Mouse (Mus musculus) megakaryocyte, embryonic 14.5 days (primary cell): ENCODE measurements around the gene Hgd. TPM values are rescaled to one million over a fixed set of nuclear protein-coding genes. Genes with fewer than 3 reads are reported as not detected.

Source experiments
- H3K27me3 ChIP-seq: replicated peaks from 2 replicates; pipeline ENCODE3; 2012; ENCODE audit warnings: inconsistent platforms
- H3K36me3 ChIP-seq: replicated peaks from 2 replicates; pipeline ENCODE3; 2012; ENCODE audit warnings: low read length, inconsistent platforms, mixed read lengths
- H3K4me1 ChIP-seq: 2 replicates; pipeline ENCODE4 v1.6.1; 2012; ENCODE audit warnings: inconsistent platforms
- H3K4me3 ChIP-seq: replicated peaks from 2 replicates; pipeline ENCODE3; 2012; ENCODE audit warnings: moderate library complexity, mild to moderate bottlenecking, inconsistent platforms
- H3K9me3 ChIP-seq: 2 replicates; pipeline ENCODE4 v1.6.1; 2012; ENCODE audit warnings: inconsistent platforms
- FLI1 ChIP-seq: IDR thresholded peaks from 2 replicates; pipeline ENCODE4 v1.6.1; 2012; ENCODE audit warnings: low read length, inconsistent platforms, mixed read lengths
- GATA1 ChIP-seq: IDR thresholded peaks from 3 replicates; pipeline ENCODE4 v1.6.1; 2012; ENCODE audit warnings: mixed read lengths, low read length, inconsistent platforms, borderline replicate concordance
- polyA plus RNA-seq: library from polyadenylated mRNA; stranded (reverse); fragments of >175 nt; gene quantifications from 2 replicates; pipeline ENCODE4 v1.2.3, GENCODE M21; 2012; ENCODE audit warnings: low replicate concordance; ENCODE audit not compliant: insufficient read depth

Gene Hgd
- polyA plus RNA-seq, 1 experiment, result not detected

DNA sequence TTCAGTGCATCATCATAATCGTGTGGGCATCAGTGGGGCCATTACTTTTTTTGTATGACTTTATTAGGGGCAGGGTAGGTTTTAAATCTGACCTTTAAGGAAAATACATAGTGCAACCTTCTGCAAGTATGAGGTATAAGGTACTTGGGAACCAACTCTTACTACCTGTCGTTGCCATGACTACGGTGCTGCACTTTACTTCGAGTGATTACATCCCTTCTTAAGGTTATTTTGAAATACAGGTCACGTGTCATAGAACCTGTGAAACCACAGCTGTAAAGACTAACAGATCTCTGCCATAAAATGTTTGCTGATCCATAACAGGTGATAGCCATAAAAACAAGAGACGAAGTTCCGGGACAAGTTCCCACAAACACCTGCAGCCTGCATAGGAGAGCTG lies 18.5 kb downstream of the Hgd start:
- TF ChIP-seq FLI1 (no peak), GATA1 (no peak)
- no peak overlapping the region for H3K4me3 ChIP-seq
- H3K4me1 ChIP-seq, result no peaks in the 10 kb centered on the region
- no peaks in the 10 kb centered on the region for H3K36me3 ChIP-seq
- H3K27me3 ChIP-seq, result no peaks in the 10 kb centered on the region
- no peaks in the 10 kb centered on the region for H3K9me3 ChIP-seq

DNA sequence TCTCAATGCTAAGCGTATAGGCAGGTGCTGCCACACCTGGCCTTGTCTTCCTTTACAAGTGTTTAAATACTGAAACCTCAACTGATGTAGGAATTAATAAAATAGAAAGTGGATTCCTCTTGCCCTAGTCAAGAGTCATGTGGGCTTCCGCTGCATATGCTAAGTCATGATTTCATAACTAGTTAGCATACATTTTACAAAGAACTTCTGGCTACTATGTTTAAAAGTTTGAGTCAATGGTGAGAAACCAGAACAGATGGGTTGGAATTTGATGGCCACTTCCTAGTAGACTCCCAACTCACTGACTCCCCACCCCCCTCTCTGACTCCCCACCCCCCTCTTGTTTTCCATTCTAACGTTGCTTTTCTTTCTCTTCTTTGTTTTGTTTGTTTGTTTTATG lies 19.4 kb downstream of the Hgd start:
- no peak for TF ChIP-seq FLI1
- no peak for TF ChIP-seq GATA1
- Histone ChIP-seq H3K27me3 (no peaks in the 10 kb centered on the region), H3K36me3 (no peaks in the 10 kb centered on the region), H3K4me1 (no peaks in the 10 kb centered on the region), H3K9me3 (no peaks in the 10 kb centered on the region), H3K4me3 (no peak overlapping the region)

DNA sequence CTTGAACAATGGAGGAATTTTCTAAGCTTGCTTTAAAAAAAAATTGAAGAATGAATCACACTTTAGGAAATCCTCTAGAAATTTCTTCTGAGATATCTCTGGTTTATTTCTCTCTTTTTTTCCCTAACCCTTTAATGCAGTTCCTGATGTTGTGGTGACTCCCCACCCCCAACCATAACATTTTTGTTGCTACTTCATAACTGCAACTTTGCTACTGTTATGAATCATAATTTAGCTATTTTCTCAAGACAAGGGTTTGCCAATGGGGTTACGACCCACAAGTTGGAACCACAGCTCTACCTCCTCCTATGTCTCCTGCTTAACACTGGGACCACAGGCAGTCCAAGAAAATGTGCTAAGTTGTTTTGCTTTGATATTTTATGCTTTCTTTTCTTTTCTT lies 23.5 kb downstream of the Hgd start:
- H3K9me3 ChIP-seq, result no peaks in the 10 kb centered on the region
- no peaks in the 10 kb centered on the region for H3K4me1 ChIP-seq
- TF ChIP-seq FLI1 (no peak), GATA1 (no peak)
- no peaks in the 10 kb centered on the region for H3K27me3 ChIP-seq
- no peaks in the 10 kb centered on the region for H3K36me3 ChIP-seq
- H3K4me3 ChIP-seq, result no peak overlapping the region

DNA sequence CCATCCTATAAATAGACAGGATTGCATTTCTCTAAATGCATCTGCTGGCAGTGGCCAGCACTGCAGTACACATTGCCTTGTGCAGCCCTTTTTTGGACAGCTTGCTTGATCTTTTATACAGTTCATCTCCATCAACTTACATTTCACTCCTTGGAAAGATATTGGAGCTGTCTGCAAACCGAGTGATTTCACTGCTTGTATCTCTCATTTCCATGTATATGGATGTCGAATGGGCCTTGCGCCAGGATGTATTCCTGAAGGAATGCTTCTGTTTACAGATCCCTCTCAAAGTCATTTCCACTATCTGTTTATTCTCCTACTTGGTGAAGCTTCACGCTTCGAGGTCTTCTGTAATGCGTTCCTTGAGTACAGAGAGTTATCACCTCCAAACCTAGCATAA lies 24.3 kb downstream of the Hgd start:
- Histone ChIP-seq H3K9me3 (no peaks in the 10 kb centered on the region), H3K27me3 (no peaks in the 10 kb centered on the region), H3K4me3 (no peak overlapping the region), H3K36me3 (no peaks in the 10 kb centered on the region), H3K4me1 (no peaks in the 10 kb centered on the region)
- TF ChIP-seq GATA1 (no peak), FLI1 (no peak)

DNA sequence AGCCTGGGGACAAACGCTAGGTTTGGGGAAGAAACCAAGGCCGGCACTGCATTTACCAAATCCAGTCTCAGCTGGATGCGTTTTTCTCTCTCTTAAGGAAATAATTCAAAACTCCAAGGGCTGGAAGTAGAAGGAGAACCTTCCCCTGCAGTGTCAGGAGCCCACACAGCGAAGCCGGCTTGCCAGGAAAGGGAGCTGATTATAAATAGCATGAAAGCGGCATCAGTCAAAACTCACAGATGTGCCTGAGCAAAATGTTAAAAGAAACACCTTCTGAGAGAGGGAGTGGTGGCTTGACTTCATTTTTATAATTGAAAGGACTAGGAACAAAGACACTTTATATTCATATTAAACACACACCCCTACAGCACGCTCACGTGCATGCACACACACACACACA lies 30.4 kb downstream of the Hgd start:
- H3K4me1 ChIP-seq, result no peaks in the 10 kb centered on the region
- H3K4me3 ChIP-seq, result no peak overlapping the region
- peaks cover 16% of the 10 kb centered on the region; the same call in 1 of the 2 replicates for H3K9me3 ChIP-seq
- peaks cover 2% of the 10 kb centered on the region for H3K27me3 ChIP-seq
- H3K36me3 ChIP-seq, result no peaks in the 10 kb centered on the region
- TF ChIP-seq FLI1 (no peak), GATA1 (no peak)

DNA sequence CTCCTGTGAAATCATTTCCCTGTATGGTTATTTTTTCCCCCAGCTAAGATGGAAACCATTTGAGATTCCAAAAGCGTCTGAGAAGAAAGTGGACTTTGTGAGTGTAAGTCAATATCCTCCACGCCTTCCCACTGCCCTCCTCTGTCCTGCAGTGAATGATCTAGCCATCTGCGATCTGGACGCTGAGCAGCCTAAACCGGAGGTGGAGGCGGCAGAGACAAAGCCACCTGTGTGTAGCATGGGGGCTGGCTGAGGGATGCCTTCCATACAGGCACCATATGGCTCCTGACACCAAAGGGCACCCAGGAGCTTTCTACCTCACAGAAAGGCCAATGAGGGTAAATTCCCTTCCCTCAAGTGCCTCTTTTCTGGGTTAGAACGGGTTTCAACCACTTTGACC lies 31.1 kb downstream of the Hgd start:
- no peak overlapping the region for H3K4me3 ChIP-seq
- H3K9me3 ChIP-seq, result peaks cover 16% of the 10 kb centered on the region; the same call in 1 of the 2 replicates
- TF ChIP-seq GATA1 (no peak), FLI1 (no peak)
- no peaks in the 10 kb centered on the region for H3K36me3 ChIP-seq
- H3K27me3 ChIP-seq, result peaks cover 2% of the 10 kb centered on the region
- H3K4me1 ChIP-seq, result no peaks in the 10 kb centered on the region

DNA sequence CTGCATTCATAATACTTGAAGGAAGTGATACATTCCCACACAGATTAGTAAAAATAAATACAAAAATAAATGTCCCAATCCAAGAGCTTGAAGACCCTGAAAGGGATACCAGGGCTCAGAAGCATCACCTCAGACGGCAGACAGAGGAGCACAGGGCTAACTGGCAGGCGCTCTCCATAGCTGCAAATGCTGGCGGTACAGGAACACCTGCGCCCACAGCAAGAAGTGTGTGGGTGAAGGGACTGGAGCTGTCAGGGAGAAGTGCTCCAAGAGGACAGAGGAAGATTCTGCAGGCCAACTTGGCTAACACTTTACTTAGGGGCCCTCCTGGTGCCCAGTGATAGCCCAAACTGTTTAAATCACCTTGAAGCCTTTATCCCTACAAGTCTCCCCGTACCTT lies 32.1 kb downstream of the Hgd start:
- Histone ChIP-seq H3K4me1 (no peaks in the 10 kb centered on the region), H3K27me3 (peaks cover 2% of the 10 kb centered on the region), H3K36me3 (no peaks in the 10 kb centered on the region), H3K4me3 (no peak overlapping the region), H3K9me3 (peaks cover 16% of the 10 kb centered on the region; the same call in 1 of the 2 replicates)
- TF ChIP-seq FLI1 (no peak), GATA1 (no peak)

DNA sequence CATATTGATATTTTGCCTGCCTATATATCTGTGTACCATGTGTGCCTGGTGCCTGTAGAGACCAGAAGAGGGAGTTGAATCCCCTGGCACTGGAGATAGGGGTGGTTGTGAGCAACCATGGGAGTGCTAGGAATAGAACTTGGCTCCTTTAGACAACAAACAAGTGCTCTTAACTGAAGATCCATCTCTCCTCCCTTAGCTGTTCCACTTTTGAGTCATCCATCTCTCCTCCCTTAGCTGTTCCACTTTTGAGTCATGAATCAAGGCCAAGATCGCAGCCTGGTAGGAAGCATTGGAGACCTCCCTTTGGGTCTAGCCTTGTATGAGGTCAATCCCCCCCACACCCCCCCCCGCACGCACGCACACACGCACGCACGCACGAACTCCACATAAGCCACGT lies 34.6 kb downstream of the Hgd start:
- H3K36me3 ChIP-seq, result no peaks in the 10 kb centered on the region
- no peaks in the 10 kb centered on the region for H3K4me1 ChIP-seq
- TF ChIP-seq GATA1 (no peak), FLI1 (no peak)
- peaks cover 2% of the 10 kb centered on the region for H3K27me3 ChIP-seq
- peaks cover 16% of the 10 kb centered on the region; the same call in 1 of the 2 replicates for H3K9me3 ChIP-seq
- no peak overlapping the region for H3K4me3 ChIP-seq

DNA sequence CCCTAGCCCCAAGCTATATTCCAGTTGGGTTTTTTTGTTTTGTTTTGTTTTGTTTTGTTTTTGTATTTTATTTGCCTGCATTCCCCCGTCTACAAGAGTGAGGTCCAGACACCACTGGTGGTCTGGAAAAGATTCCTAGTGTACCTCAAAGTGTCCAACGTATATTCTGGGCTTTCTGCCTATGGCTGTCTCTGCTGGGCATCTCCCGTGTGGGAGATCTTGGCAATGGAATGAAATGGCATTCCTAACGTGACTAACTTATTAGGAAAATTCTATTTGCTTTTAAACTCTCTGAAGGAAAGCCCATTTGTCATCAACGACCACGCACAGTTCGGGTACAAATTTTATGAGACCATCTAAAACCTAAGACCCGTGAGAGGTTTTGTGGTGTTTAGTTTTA lies 35.5 kb downstream of the Hgd start:
- no peak overlapping the region for H3K4me3 ChIP-seq
- no peaks in the 10 kb centered on the region for H3K36me3 ChIP-seq
- H3K27me3 ChIP-seq, result no peaks in the 10 kb centered on the region
- peaks cover 16% of the 10 kb centered on the region; the same call in 1 of the 2 replicates for H3K9me3 ChIP-seq
- no peak for TF ChIP-seq GATA1
- no peak for TF ChIP-seq FLI1
- no peaks in the 10 kb centered on the region for H3K4me1 ChIP-seq

DNA sequence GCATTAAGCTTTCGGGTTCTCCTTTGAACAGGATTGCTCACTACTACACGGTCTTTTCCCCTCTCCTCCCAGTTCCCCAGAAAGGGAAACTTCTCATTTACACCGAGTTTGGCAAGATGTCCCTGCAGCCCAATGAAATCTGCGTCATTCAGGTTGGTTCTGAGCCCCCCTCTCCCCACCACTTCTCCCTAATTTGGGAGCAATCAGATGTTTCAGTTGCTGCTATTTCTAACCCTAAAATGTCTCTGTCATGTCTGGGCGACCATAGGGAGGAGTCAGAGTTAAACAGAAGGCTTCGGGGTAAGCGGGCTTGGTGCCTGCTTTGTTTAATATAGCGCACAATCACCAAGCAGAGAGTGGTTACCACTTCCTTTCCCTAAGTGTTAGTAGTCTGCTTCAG lies 36.2 kb downstream of the Hgd start:
- Histone ChIP-seq H3K36me3 (no peaks in the 10 kb centered on the region), H3K4me1 (no peaks in the 10 kb centered on the region), H3K4me3 (no peak overlapping the region), H3K9me3 (peaks cover 14% of the 10 kb centered on the region; the same call in 1 of the 2 replicates), H3K27me3 (no peaks in the 10 kb centered on the region)
- TF ChIP-seq FLI1, result no peak
- no peak for TF ChIP-seq GATA1

DNA sequence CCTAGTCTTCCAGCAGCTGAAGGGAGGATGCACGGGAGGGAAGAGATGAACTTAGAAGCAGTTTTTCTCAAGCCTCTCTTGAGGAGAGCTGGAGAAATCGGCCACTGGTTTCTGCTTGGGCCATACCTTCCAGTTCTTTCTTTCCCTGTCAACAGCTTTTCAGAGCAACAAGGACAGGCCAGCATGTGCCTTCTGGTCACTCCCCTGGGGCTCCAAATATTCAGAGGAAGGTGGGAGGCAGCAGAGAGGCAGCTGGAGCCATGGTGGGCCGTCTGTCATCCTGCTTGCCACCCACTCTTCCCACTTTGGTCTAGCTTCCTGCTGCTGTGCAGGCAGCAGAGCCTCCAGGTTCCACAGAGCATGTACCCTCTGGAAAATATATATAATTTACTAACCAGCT lies 37.7 kb downstream of the Hgd start:
- Histone ChIP-seq H3K27me3 (no peaks in the 10 kb centered on the region), H3K36me3 (no peaks in the 10 kb centered on the region), H3K4me1 (no peaks in the 10 kb centered on the region), H3K4me3 (no peak overlapping the region), H3K9me3 (peaks cover 8% of the 10 kb centered on the region; the same call in 1 of the 2 replicates)
- no peak for TF ChIP-seq FLI1
- no peak for TF ChIP-seq GATA1
